Mouse (Mus musculus): ENCODE measurements around the gene Pts. TPM values are rescaled to one million over a fixed set of nuclear protein-coding genes. Genes with fewer than 3 reads are reported as not detected.

Pts gene
- total RNA-seq, 2 experiments from 2014 or later: 59.2 to 88.5 TPM

GRCm38 (mm10) chr9:50533328-50533727 is 4.8 kb upstream of the Pts start:
- DNase-seq: no peak

DNA sequence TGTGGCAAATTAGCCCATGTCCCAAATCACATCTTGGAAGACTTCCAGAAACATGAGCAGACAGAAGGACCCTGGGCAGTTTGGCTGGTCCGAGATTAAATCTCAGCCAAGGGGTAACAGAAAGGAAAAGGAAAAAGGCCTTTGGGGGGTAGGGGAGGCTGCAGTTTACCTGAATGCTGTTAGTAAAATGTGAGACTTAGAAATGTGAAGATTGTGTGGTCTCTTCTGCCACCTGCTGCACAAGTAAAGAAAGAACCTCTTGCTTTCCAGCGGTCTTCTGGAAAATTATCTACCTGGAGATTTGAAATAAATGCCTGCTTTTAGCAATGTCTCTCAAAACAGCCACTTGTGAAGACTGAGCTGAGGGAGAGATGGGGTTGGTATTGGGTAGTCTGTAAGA is 2.4 kb upstream of the Pts start:
- peak in 1 of 2 experiments; percentile 20 for DNase-seq

- no peak for DNase-seq
These were observed 664 bp downstream of the Pts start for GRCm38 (mm10) chr9:50527860-50528259.

DNA sequence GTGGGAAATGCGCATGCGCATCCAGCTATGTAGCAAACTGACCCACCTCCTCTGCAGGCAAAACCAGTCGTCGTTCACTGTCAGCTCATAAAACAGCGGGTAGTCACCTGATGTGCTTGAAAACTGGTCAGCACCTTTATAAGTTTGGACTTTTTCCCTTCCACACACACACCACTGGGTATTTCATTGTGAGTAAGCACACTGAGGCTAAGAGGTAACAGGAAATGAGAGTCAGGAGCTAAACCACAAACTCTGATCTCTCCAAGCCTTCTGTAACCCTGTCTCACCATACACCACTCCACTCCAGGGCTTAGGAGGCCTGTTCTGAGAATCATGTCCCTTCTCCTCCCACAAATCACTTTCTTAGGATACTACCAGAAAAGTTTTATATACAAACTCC is 2.9 kb downstream of the Pts start:
- no peak for DNase-seq

GRCm38 (mm10) chr9:50524936-50525335 is 3.6 kb downstream of the Pts start:
- DNase-seq: peak; percentile 29 to 49

DNA sequence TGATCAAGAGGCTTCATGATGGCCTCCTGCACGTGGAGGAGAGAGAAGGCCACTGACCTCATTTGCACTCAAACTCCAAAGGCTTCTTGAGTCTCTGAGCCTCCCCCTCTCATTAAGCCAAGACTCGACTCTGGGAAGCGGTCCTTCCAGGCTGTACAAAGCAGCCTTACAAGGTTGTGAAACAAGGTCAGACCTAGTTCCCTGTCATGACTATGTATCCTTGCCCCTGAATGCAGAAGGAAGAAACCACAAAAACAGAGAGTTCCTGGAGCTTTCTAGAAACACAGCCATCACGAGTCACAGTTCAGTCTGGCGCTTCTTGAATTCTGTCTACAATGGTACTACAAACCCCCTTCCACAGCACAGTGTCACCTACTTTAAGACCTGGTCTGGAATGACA is 6.0 kb downstream of the Pts start:
- no peak for DNase-seq

- DNase-seq: no peak
These were observed 7.0 kb downstream of the Pts start for GRCm38 (mm10) chr9:50521562-50521961.

DNA sequence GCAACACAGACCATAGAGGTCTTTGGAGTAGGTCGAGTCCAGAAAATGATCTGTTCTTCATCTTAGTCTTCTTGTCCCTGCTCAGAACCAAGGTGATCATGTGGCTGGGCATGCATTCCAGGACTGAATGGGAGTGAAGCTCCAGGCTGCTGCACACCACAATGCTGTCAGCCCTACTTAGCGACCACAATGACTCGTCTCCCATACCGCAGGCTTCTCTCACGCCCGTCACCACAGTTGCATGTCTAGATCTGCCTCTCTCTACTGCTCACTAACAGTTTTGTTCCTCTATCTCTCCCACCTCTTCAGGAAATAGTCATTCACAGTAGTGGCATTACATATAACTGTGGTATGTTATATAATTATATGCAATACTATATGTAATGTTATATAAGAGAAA is 7.8 kb downstream of the Pts start:
- no peak for DNase-seq

DNA sequence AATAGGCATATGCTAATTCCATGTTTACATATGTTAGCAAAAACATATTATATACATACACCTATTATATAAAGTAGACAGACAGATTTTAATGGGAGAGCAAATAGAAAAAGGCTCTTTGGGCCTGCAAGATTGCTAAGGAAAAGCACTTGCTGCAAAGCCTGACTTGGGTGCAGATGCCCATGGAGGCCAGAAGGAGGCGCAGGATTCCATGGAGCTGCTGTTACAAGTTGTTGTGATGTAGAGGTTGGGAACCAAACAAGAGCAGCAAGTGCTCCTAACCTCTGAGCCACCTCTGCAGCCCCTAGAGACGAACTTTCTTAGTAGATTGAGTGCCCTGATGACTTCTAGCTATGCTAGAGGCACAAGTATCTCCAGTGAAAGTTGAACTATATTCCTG is 9.7 kb downstream of the Pts start:
- DNase-seq: peak in 1 of 2 experiments; percentile 32

DNA sequence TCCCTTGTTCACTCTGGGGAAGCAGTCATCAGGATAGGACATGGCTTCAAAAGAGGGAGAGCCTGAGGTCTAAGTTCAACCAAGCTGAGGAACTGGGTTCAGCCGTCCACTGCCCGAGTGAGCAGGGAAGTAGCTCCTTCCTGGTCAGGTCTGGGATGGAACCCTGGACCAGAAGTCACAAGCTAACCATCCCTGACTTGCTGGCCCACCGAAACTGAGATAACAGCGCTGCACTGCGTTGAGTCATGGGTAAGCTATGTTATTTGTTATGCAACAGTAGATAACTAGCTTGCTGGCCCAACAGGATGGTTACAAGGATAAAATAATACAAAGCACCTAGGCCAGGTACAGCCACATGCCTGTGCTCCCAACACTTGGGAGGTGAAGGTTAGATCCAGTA is 13.1 kb downstream of the Pts start:
- DNase-seq: no peak

DNA sequence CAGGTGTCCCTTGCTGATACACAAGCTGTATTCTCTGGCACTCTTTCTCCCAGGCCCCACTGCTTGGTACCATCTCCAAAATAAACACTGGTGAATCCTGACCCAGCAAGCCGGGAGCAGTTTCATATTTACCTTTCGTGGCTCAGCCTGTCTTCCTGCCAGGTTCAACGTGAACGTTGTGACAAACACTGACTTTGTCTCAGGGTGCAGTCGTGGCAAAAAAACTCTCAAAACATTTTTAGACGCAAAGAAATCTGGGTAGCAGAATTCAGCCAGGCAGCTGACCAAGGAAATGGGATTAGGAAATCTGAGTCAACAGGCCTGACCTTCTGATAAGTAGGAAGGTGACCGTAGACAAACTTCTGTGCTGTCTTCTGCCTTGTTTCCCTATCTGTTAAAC is 21.0 kb downstream of the Pts start:
- no peak for DNase-seq

DNA sequence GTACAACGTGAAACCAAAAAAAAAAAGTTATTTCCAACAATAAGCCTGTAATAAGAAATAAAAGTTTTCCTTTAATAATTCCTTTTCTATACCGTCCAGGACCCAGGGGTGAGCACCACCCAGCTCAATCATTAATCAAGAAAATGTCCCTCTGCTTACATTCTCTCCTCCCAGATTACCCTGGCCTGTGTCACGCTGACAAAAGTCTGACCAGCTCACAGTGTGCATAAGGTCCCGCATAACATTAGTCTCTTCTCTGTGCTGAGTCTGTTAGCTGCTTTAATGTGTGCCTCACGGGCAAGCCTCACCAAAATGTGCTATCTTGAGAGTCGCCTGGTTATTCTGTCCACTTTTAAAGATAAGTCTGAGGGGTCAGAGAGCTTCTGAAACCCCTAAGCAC is 23.1 kb downstream of the Pts start:
- no peak for DNase-seq

- no peak for DNase-seq
These were observed 25.6 kb downstream of the Pts start for GRCm38 (mm10) chr9:50502949-50503348.

GRCm38 (mm10) chr9:50500974-50501501 is 27.5 kb downstream of the Pts start:
- no peak for DNase-seq

DNA sequence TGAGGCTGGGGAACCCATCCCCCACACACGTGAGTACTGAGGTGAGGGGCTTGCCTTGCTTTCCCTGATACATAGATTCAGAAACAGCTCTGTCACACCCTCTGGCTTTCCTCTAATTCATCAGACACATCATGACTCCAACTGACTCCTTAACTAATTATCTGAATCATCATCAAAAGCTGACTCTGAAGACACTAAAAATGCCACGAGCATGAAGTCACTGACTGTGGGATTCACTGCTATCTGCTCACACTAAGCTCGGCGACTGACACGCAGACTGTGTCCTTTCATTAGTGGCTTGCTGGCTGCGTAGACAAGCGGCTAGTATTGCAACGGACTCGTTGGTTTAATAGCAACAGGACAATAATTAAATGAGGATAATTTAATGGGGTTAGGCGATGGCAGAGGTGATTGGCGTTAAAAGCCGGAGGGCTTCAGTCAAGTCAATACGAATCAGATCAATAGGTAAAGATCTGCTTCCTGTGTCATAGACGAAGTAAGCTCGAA is 28.0 kb downstream of the Pts start:
- no peak for DNase-seq

- no peak for DNase-seq
These were observed 28.7 kb downstream of the Pts start for GRCm38 (mm10) chr9:50499781-50500180.

DNA sequence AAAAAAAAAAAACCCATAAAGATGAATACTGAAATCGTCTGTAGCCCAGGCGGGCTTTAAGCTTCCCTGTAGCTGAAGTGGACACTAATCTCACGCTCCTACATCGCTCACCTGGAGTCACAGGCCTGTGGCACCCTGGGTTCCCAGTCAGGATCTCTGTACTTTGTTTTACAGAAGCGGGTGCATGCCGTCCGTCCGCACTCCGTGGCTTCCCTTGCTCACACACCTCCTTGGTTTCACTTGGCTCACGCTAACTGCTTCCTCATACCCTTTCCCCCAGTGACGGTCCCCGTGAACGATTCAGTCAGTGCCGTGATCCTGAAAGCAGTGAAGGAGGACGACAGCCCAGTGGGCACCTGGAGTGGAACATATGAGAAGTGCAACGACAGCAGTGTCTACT is 29.7 kb downstream of the Pts start:
- DNase-seq: no peak

DNA sequence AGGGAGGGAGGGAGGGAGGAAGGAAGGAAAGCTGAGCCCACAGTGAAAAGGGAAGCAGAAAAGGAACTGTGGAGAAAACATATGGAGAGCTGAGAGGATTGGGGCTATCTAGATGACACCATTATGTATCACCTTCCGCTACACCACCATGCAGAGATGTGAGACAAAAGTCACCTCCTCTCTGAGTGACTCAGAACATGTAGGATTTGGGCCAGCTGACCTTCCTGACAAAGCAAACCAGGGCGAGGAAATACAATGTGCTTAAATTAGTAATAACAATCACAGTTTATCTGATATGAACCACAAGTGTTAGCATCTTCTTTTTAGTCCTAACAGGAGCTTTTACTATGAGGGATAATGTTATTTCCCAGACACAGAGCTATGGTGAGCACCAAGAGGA is 31.0 kb downstream of the Pts start:
- DNase-seq: peak; percentile 39 to 55

GRCm38 (mm10) chr9:50497076-50497475 is 31.4 kb downstream of the Pts start:
- no peak for DNase-seq

DNA sequence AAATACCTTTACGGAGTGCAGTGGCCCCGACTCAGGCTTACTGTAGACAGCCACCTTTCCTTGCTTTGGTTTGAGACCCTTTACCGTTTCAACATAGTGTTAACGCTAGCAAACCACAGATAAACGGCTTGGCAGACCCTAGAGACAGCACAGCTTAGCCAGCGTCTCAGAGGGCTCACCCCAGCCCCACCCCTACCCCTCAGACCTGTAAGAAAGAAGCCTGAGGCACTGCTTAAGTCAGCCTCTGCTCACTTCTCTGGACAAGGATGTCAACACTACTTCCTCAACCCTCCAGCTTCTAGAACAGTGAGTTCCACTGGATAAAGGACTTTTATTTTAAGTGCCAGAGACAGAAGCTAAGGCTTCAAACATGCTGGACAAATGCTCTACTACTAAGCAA is 32.0 kb downstream of the Pts start:
- no peak for DNase-seq

GRCm38 (mm10) chr9:50496151-50496505 is 32.4 kb downstream of the Pts start:
- no peak for DNase-seq

DNA sequence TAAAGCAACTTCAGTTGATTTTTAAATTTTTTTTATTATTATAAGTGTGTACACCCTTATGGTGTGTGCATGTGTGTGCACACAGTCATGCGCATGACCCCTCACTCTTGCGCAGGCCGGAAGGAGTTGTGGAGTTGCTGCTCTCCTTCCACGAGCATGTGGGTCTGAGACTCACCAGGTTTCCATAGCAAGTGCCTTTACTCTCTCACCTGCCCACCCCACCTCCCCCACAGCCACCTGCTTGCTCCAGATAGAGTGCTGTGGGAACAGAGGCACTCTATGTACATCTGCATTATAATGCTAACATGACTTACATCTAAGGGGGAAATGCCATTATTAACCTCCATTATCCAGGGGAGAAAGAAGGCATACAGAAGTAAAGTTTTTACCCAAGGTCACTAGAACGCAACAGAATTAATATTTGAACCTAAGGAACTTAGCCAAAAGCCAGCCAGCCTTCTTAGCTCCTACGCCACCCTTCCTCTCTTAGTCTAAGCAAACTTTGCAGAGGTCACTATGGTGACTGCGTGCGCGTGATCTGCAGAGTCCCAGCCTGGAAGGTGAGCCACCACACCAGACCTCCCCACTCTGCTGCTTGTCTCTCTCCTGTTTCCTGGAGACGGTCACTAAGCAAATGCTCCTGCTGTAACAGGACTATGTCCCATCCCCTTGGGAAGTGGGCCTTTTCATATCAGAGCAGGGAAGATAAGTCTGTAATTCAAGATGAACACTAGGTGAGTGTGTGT is 32.9 kb downstream of the Pts start:
- DNase-seq: no peak

DNA sequence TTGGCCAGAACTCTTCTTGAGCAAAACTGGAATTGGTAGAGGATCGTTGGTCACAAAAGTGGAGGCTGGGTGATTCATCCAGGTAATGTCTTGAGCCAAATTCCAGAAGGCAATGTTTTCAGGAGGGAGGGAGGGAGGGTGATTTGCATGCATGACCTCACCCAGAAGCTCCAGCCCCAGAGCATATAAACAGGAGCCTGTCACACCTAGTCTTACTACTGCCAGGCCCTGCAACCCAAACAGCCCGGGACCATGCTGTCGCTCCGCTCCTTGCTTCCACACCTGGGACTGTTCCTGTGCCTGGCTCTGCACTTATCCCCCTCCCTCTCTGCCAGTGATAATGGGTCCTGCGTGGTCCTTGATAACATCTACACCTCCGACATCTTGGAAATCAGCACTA is 34.2 kb downstream of the Pts start, which contains the start of gene Plet1:
Gene Plet1 (plus strand): TSS at position 215 of the 400 bp plus-strand sequence.
- no peak for DNase-seq

DNA sequence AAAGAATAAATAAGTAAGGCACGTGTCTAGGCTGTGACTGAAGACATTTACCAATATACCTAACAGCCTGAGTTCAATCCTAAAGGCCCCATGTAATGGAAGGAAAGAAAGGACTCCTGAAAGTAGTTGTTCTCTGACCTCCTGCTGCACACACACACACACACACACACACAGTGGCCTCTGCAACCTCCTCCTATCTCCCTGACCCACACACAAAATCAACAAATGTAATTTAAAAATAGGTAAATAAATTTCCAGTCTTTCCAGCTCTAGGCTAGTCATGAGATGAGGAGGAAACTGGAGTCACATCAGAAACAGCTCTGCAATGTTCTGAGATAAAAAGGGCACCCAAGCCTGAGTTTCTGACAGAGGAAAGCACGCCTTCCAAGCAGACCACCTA is 34.7 kb downstream of the Pts start:
- DNase-seq: no peak
